Mouse (Mus musculus): ENCODE measurements around the gene Slc3a2. TPM values are rescaled to one million over a fixed set of nuclear protein-coding genes. Genes with fewer than 3 reads are reported as not detected.

Gene Slc3a2
- polyA plus RNA-seq (2012; rRNA removed): 200 TPM in 2 replicates

- Histone ChIP-seq H3K4me1 (ENCODE audit: control insufficient read depth, insufficient read depth, low read length) (0 out of 2 replicates have a peak, but pooled peaks cover 2% of the 10 kb centered on the region), H3K27ac (ENCODE audit: insufficient read depth, low read length) (peak within 1 kb of the TSS; percentile 96), H3K4me3 (ENCODE audit: insufficient read depth, low read length) (peak within 1 kb of the TSS; percentile 86)
- TF ChIP-seq POLR2A (IDR thresholded peaks at IDR 0.05; ENCODE audit: extremely low read depth, insufficient read depth, low read length) (peak; percentile 95), CTCF (IDR thresholded peaks at IDR 0.05; ENCODE audit: extremely low read depth, insufficient read depth, low read length) (no peak)
Measured at GRCm38 (mm10) chr19:8722907-8723573, at the start of gene Slc3a2. Slc3a2 (minus strand) TSS chr19:8723369.

- Histone ChIP-seq H3K27ac (ENCODE audit: insufficient read depth, low read length) (peak within 1 kb of the TSS; percentile 70), H3K4me3 (ENCODE audit: insufficient read depth, low read length) (peak within 1 kb of the TSS; percentile 70), H3K4me1 (ENCODE audit: control insufficient read depth, insufficient read depth, low read length) (peaks cover 6% of the 10 kb centered on the region; the same call in 1 of the 2 replicates)
- peak; percentile 88 for TF ChIP-seq POLR2A (IDR thresholded peaks at IDR 0.05; ENCODE audit: extremely low read depth, insufficient read depth, low read length)
- no peak for TF ChIP-seq CTCF (IDR thresholded peaks at IDR 0.05; ENCODE audit: extremely low read depth, insufficient read depth, low read length)
Measured at GRCm38 (mm10) chr19:8770567-8771270, 47.5 kb upstream of the Slc3a2 start, which contains the start of gene Tmem223. Tmem223 (plus strand) TSS chr19:8770996.

DNA sequence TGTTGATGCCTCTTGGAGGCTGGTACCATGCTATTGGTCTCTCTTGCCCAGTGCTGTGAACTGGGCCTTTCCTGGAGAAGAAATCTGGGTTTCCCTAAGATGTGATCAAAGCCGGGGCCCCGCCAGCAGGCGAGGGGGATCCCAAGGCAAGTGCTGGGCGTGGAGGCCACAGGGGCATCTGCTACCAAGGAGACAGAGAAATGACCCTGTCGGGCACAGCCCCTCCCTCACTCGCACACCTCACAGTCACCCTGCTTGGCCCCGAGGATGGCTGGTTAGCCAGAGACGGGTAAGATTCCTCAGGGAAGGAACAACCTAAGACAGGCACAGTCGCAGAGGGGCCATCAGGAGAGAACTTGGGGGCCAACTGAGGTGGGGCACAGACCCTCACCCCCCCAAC, 42.4 kb upstream of the Slc3a2 start:
- no peak overlapping the region for H3K27ac ChIP-seq (ENCODE audit: insufficient read depth, low read length)
- no peak overlapping the region for H3K4me3 ChIP-seq (ENCODE audit: insufficient read depth, low read length)
- no peak for TF ChIP-seq POLR2A (IDR thresholded peaks at IDR 0.05; ENCODE audit: extremely low read depth, insufficient read depth, low read length)
- no peak for TF ChIP-seq CTCF (IDR thresholded peaks at IDR 0.05; ENCODE audit: extremely low read depth, insufficient read depth, low read length)
- no peaks in the 10 kb centered on the region for H3K4me1 ChIP-seq (ENCODE audit: control insufficient read depth, insufficient read depth, low read length)

GRCm38 (mm10) chr19:8763276-8763675, 40.1 kb upstream of the Slc3a2 start:
- TF ChIP-seq POLR2A (IDR thresholded peaks at IDR 0.05; ENCODE audit: extremely low read depth, insufficient read depth, low read length): no peak
- Histone ChIP-seq H3K4me1 (ENCODE audit: control insufficient read depth, insufficient read depth, low read length) (no peaks in the 10 kb centered on the region; the same call in 1 of the 2 replicates), H3K4me3 (ENCODE audit: insufficient read depth, low read length) (no peak overlapping the region), H3K27ac (ENCODE audit: insufficient read depth, low read length) (no peak overlapping the region)

- Histone ChIP-seq H3K27ac (ENCODE audit: insufficient read depth, low read length) (no peak overlapping the region), H3K4me1 (ENCODE audit: control insufficient read depth, insufficient read depth, low read length) (peaks cover 3% of the 10 kb centered on the region), H3K4me3 (ENCODE audit: insufficient read depth, low read length) (no peak overlapping the region)
- no peak for TF ChIP-seq CTCF (IDR thresholded peaks at IDR 0.05; ENCODE audit: extremely low read depth, insufficient read depth, low read length)
- no peak for TF ChIP-seq POLR2A (IDR thresholded peaks at IDR 0.05; ENCODE audit: extremely low read depth, insufficient read depth, low read length)
Measured at GRCm38 (mm10) chr19:8760757-8761156, 37.6 kb upstream of the Slc3a2 start.

- peaks cover 3% of the 10 kb centered on the region for H3K4me1 ChIP-seq (ENCODE audit: control insufficient read depth, insufficient read depth, low read length)
- no peak overlapping the region for H3K4me3 ChIP-seq (ENCODE audit: insufficient read depth, low read length)
- no peak overlapping the region for H3K27ac ChIP-seq (ENCODE audit: insufficient read depth, low read length)
- TF ChIP-seq CTCF (IDR thresholded peaks at IDR 0.05; ENCODE audit: extremely low read depth, insufficient read depth, low read length) (no peak), POLR2A (IDR thresholded peaks at IDR 0.05; ENCODE audit: extremely low read depth, insufficient read depth, low read length) (no peak)
Measured at GRCm38 (mm10) chr19:8758899-8759298, 35.7 kb upstream of the Slc3a2 start.

- Histone ChIP-seq H3K4me1 (ENCODE audit: control insufficient read depth, insufficient read depth, low read length) (peaks cover 3% of the 10 kb centered on the region), H3K4me3 (ENCODE audit: insufficient read depth, low read length) (peak overlapping the region; percentile 90), H3K27ac (ENCODE audit: insufficient read depth, low read length) (no peak overlapping the region)
- TF ChIP-seq POLR2A (IDR thresholded peaks at IDR 0.05; ENCODE audit: extremely low read depth, insufficient read depth, low read length): no peak
- TF ChIP-seq CTCF (IDR thresholded peaks at IDR 0.05; ENCODE audit: extremely low read depth, insufficient read depth, low read length): no peak
Measured at GRCm38 (mm10) chr19:8757471-8757998, 34.4 kb upstream of the Slc3a2 start.

- TF ChIP-seq POLR2A (IDR thresholded peaks at IDR 0.05; ENCODE audit: extremely low read depth, insufficient read depth, low read length) (peak; percentile 94), CTCF (IDR thresholded peaks at IDR 0.05; ENCODE audit: extremely low read depth, insufficient read depth, low read length) (no peak)
- peaks cover 3% of the 10 kb centered on the region for H3K4me1 ChIP-seq (ENCODE audit: control insufficient read depth, insufficient read depth, low read length)
- peak within 1 kb of the TSS; percentile 68 for H3K27ac ChIP-seq (ENCODE audit: insufficient read depth, low read length)
Measured at GRCm38 (mm10) chr19:8756635-8757387, 33.6 kb upstream of the Slc3a2 start, which contains the start of gene Nxf1. Nxf1 (plus strand) TSS chr19:8757073.

DNA sequence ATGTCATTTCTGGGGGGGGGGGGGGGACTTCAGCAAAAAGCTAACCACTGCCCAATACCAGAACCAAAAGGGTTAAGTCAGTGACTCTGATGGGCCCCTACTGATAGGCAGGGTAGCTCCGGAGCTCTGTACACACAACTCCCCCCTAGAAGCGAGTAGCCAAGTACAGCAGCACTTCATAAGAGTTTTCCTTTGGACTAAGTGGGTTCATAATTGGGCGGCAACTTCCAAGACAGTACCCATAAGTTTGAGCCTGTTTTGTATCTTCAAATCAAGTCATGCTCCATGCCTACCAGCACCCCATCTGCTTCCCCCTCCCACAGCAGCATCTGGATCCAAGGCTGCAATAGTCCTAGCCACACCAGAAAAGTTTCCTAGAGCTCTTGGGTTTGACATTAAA, 32.5 kb upstream of the Slc3a2 start:
- no peak overlapping the region for H3K4me3 ChIP-seq (ENCODE audit: insufficient read depth, low read length)
- H3K4me1 ChIP-seq (ENCODE audit: control insufficient read depth, insufficient read depth, low read length): peaks cover 3% of the 10 kb centered on the region
- no peak for TF ChIP-seq POLR2A (IDR thresholded peaks at IDR 0.05; ENCODE audit: extremely low read depth, insufficient read depth, low read length)
- no peak for TF ChIP-seq CTCF (IDR thresholded peaks at IDR 0.05; ENCODE audit: extremely low read depth, insufficient read depth, low read length)
- no peak overlapping the region for H3K27ac ChIP-seq (ENCODE audit: insufficient read depth, low read length)

More at GRCm38 (mm10) chr19:8756635-8757387, 33.6 kb upstream of the Slc3a2 start, which contains the start of gene Nxf1:
- H3K4me3 ChIP-seq (ENCODE audit: insufficient read depth, low read length): peak within 1 kb of the TSS; percentile 90
